Comparison of ENCODE assay signal across 8 mouse cellular contexts in genomic region chr12:87416690-87417089, GRCm38 (mm10). TPM values are rescaled to one million over a fixed set of nuclear protein-coding genes. Genes with fewer than 3 reads are reported as not detected.
A peak's percentile ranks its signal among the peaks of the same experiment; 100 is the strongest.
DNase-seq lines count a peak whose midpoint lies in the region; TF ChIP-seq lines count a peak whose summit lies in the region.
"Had no signal": no experiment of that assay in that cellular context is flagged by ENCODE, and none has a peak within 500 bp of the region (broad histone marks: within the 10 kb centered on the region; RNA-seq: fewer than 3 reads in every experiment).

No protein-coding gene starts in this region.

- no peak overlapping the region for H3K9ac ChIP-seq in liver, adult 2 months (ENCODE audit: low read depth, low read length)
- H3K9ac ChIP-seq: hindbrain, embryonic 15.5 days had no signal

- TF ChIP-seq CTCF in liver, adult 2 months (IDR thresholded peaks at IDR 0.05; ENCODE audit: low read depth, low read length), result peak; percentile 84

- H3K4me3 ChIP-seq in liver, adult 2 months (ENCODE audit: insufficient read depth, low read depth, low read length), result no peak overlapping the region
- H3K4me3 ChIP-seq: hindbrain, embryonic 15.5 days had no signal

- intact Hi-C loops in heart, postnatal 36 days (cut with DNase I), result loop anchor here (5.0 kb wide), 1 partner anchor 149 kb away; the partner anchor contains the start of genes Ahsa1 and Vipas39

- WGBS in liver, adult 2 months, result 26% methylated on average over 7 of the region's 7 CpGs

- no peaks in the 10 kb centered on the region for H3K27me3 ChIP-seq in liver, adult 2 months (ENCODE audit: control insufficient read depth, insufficient read depth, low read length)
- H3K27me3 ChIP-seq: hindbrain, embryonic 15.5 days had no signal

- H3K36me3 ChIP-seq in liver, adult 2 months (ENCODE audit: control insufficient read depth, insufficient read depth, low read length), result no peaks in the 10 kb centered on the region
- H3K36me3 ChIP-seq: hindbrain, embryonic 15.5 days had no signal

- DNase-seq in right cerebral cortex, postnatal 10 days (ENCODE audit: low spot score in 2 of 2), result peak; percentile 35 to 57
- DNase-seq in right cerebral cortex, postnatal 25 days, result no peak
- DNase-seq in WW6 (ENCODE audit: low read depth, low spot score), result peak; percentile 73
- DNase-seq in cerebellum, postnatal 14 days, result peak; percentile 51 to 72
- DNase-seq in heart, postnatal 36 days, result peak; percentile 66 to 72
- DNase-seq in liver, adult 2 months (ENCODE audit: extremely low read depth, low read depth, low spot score), result peak; percentile 70
- peak; percentile 69 for DNase-seq in retina, embryonic 14.5 days (ENCODE audit: low spot score)

- H3K4me1 ChIP-seq in liver, adult 2 months (ENCODE audit: control insufficient read depth, insufficient read depth, low read length), result no peaks in the 10 kb centered on the region; the same call in 1 of the 2 replicates

- no peak overlapping the region for H3K27ac ChIP-seq in liver, adult 2 months (replicated peaks; ENCODE audit: insufficient read depth, low read depth, low read length)
- H3K27ac ChIP-seq: hindbrain, embryonic 15.5 days had no signal

- no peaks in the 10 kb centered on the region for H3K79me2 ChIP-seq in liver, adult 2 months (ENCODE audit: control insufficient read depth, insufficient read depth, low read length)

- no peak for TF ChIP-seq POLR2A in liver, adult 2 months (IDR thresholded peaks at IDR 0.05; ENCODE audit: extremely low read depth, insufficient read depth, low read length)

RNA-seq across cellular contexts. Expression of gene Slirp, which starts 27.0 kb away (rescaled TPM):
- total RNA-seq in heart, postnatal 36 days (2021), result 100 to 1,000 TPM; 161 to 175 TPM
- 25.3 and 29.7 TPM in 2 replicates for total RNA-seq in liver, adult 2 months (2014; rRNA removed)
- 11.1 and 15.6 TPM in 2 replicates for polyA plus RNA-seq in liver, adult 2 months (2012; rRNA removed)

RNA-seq across cellular contexts. Expression of gene Alkbh1, which starts 27.1 kb away (rescaled TPM):
- total RNA-seq in heart, postnatal 36 days (2021), result 10 to 100 TPM in 1 of 2 experiments, 1 to 10 TPM in 1; 9.8 to 11.3 TPM
- total RNA-seq in liver, adult 2 months (2014; rRNA removed), result 8.4 and 10.3 TPM in 2 replicates
- 4.9 and 11.1 TPM in 2 replicates for polyA plus RNA-seq in liver, adult 2 months (2012; rRNA removed)

RNA-seq across cellular contexts. Expression of gene Sptlc2, which starts 28.5 kb away (rescaled TPM):
- total RNA-seq in heart, postnatal 36 days (2021), result 10 to 100 TPM; 27.2 to 28.8 TPM
- total RNA-seq in liver, adult 2 months (2014; rRNA removed), result 13.8 and 14.4 TPM in 2 replicates
- polyA plus RNA-seq in liver, adult 2 months (2012; rRNA removed), result 4.3 and 6.5 TPM in 2 replicates

RNA-seq across cellular contexts. Expression of gene Snw1, which starts 55.4 kb away (rescaled TPM):
- total RNA-seq in heart, postnatal 36 days (2021), result 10 to 100 TPM; 48.1 to 52.9 TPM
- total RNA-seq in liver, adult 2 months (2014; rRNA removed), result 23.8 and 34.8 TPM in 2 replicates
- 3.8 and 4.3 TPM in 2 replicates for polyA plus RNA-seq in liver, adult 2 months (2012; rRNA removed)
